Mouse (Mus musculus) forebrain, embryonic 15.5 days (tissue): ENCODE data around the gene Emilin3. TPM values are rescaled to one million over a fixed set of nuclear protein-coding genes. Genes with fewer than 3 reads are reported as not detected.
A peak's percentile ranks its signal among the peaks of the same experiment; 100 is the strongest.

Experiments
- ATAC-seq: fragments of 200-750 bp; cut with Nextera tagmentation; replicated peaks from 2 replicates; pipeline ENCODE4 v1.8.0; 2017; ENCODE audit warnings: mild to moderate bottlenecking, moderate TSS enrichment, moderate library complexity
- H3K27ac ChIP-seq: fragments of 300-500 bp; sonication (generic); replicated peaks from 2 replicates; pipeline ENCODE4 v1.5.1; 2015; ENCODE audit warnings: mild to moderate bottlenecking, inconsistent platforms
- H3K27me3 ChIP-seq: fragments of 300-500 bp; sonication (generic); 2 replicates; pipeline ENCODE4 v1.6.1; 2015; ENCODE audit warnings: inconsistent platforms
- H3K36me3 ChIP-seq: fragments of 300-500 bp; sonication (generic); 2 replicates; pipeline ENCODE4 v1.6.1; 2015; ENCODE audit warnings: mild to moderate bottlenecking, inconsistent platforms
- H3K4me1 ChIP-seq: fragments of 300-500 bp; sonication (generic); 2 replicates; pipeline ENCODE4 v1.6.1; 2015; ENCODE audit warnings: inconsistent platforms
- H3K4me2 ChIP-seq: fragments of 300-500 bp; sonication (generic); replicated peaks from 2 replicates; pipeline ENCODE4 v1.6.1; 2015; ENCODE audit warnings: mild to moderate bottlenecking, inconsistent platforms
- H3K4me3 ChIP-seq: fragments of 300-500 bp; sonication (generic); 2 replicates; pipeline ENCODE4 v1.5.1; 2015; ENCODE audit warnings: mild to moderate bottlenecking, inconsistent platforms
- H3K9ac ChIP-seq: fragments of 300-500 bp; sonication (generic); replicated peaks from 2 replicates; pipeline ENCODE4 v1.6.1; 2015; ENCODE audit warnings: mild to moderate bottlenecking, inconsistent platforms
- H3K9me3 ChIP-seq: fragments of 300-500 bp; sonication (generic); 2 replicates; pipeline ENCODE4 v1.6.1; 2016; ENCODE audit warnings: inconsistent platforms
- WGBS: fragments of 180-500 bp; shearing (Covaris S2); methylation state at CpG from one replicate; pipeline ENCODE4 v1.1.7; 2015; ENCODE audit warnings: mixed read lengths; 5-methylcytosine and 5-hydroxymethylcytosine counted together
- polyA plus RNA-seq: library from polyadenylated mRNA; unstranded; fragments of >200 nt; fragmentation: Nextera tagmentation; extraction: Ambion mirVana; gene quantifications from 2 replicates; pipeline ENCODE4 v1.2.1, GENCODE M21; 2015

Gene Emilin3
- polyA plus RNA-seq, 1 experiment from 2014 or later: 0.34 TPM

DNA sequence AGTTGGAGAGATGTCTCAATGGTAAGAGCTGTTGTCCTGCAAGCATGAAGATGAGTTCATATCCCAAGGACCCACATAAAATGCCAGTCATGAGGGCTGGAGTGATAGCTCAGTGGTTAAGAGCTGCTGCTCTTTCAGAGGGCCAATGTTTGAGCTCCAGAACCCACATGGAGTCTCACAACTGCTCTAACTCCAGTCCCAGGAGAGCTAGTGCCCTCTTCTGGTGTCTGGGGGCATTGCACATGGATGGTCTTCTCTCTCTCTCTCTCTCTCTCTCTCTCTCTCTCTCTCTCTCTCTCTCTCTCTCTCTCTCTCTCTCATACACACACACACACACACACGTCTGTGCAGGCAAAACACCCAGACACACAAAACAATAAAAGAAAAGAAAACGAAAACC lies 27.3 kb downstream of the Emilin3 start:
- Histone ChIP-seq H3K4me2 (no peak overlapping the region), H3K4me1 (peaks cover 14% of the 10 kb centered on the region), H3K27ac (no peak overlapping the region), H3K4me3 (no peak overlapping the region), H3K9me3 (no peaks in the 10 kb centered on the region), H3K36me3 (no peaks in the 10 kb centered on the region), H3K27me3 (0 out of 2 replicates have a peak, but pooled peaks cover 6% of the 10 kb centered on the region), H3K9ac (no peak overlapping the region)
- ATAC-seq: no peak
- 21% methylated on average over 2 of the region's 2 CpGs for WGBS

- ATAC-seq: no peak
- no peak overlapping the region for H3K4me3 ChIP-seq
- H3K9me3 ChIP-seq: no peaks in the 10 kb centered on the region
- peaks cover 14% of the 10 kb centered on the region for H3K4me1 ChIP-seq
- no peaks in the 10 kb centered on the region for H3K36me3 ChIP-seq
- no peak overlapping the region for H3K27ac ChIP-seq
- H3K27me3 ChIP-seq: 0 out of 2 replicates have a peak, but pooled peaks cover 6% of the 10 kb centered on the region
- no peak overlapping the region for H3K9ac ChIP-seq
- no peak overlapping the region for H3K4me2 ChIP-seq
- WGBS: 77% methylated on average over 4 of the region's 4 CpGs
These were observed 28.2 kb downstream of the Emilin3 start for GRCm38 (mm10) chr2:160883912-160884311.

DNA sequence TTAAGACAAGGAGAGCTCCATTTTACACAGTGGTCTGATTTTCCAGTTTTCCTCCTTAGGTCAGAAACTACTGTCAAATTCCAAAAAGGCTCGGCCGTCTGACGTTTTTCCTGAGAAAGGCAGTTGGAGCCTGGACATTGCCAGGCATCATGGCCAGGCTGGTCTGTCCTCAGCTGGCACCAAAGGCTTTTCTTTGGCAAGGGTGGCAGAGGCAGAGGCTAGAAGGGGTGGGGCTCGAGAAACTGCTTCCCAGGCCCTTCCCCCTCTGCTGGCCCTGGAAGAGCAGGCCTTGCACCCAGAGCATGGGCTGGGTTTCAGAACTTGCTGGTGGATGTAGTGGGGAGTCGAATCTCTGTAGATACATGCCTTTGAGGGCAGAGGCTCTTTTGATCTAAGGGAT lies 29.7 kb downstream of the Emilin3 start:
- Histone ChIP-seq H3K4me2 (no peak overlapping the region), H3K9me3 (no peaks in the 10 kb centered on the region), H3K4me1 (peaks cover 5% of the 10 kb centered on the region; the same call in 1 of the 2 replicates), H3K4me3 (no peak overlapping the region), H3K27ac (no peak overlapping the region), H3K36me3 (no peaks in the 10 kb centered on the region), H3K27me3 (no peaks in the 10 kb centered on the region), H3K9ac (no peak overlapping the region)
- ATAC-seq: no peak
- WGBS: 76% methylated on average over 5 of the region's 5 CpGs

GRCm38 (mm10) chr2:160881462-160882101 lies 30.5 kb downstream of the Emilin3 start:
- WGBS: 51% methylated on average over 6 of the region's 6 CpGs
- Histone ChIP-seq H3K36me3 (no peaks in the 10 kb centered on the region), H3K4me2 (no peak overlapping the region), H3K27ac (no peak overlapping the region), H3K4me1 (0 out of 2 replicates have a peak, but pooled peaks cover 3% of the 10 kb centered on the region), H3K9me3 (no peaks in the 10 kb centered on the region), H3K27me3 (no peaks in the 10 kb centered on the region), H3K4me3 (no peak overlapping the region), H3K9ac (no peak overlapping the region)
- no peak for ATAC-seq

- H3K4me1 ChIP-seq: 0 out of 2 replicates have a peak, but pooled peaks cover 3% of the 10 kb centered on the region
- no peaks in the 10 kb centered on the region for H3K36me3 ChIP-seq
- WGBS: 68% methylated on average over 13 of the region's 13 CpGs
- H3K9me3 ChIP-seq: no peaks in the 10 kb centered on the region
- no peaks in the 10 kb centered on the region for H3K27me3 ChIP-seq
- no peak within 1 kb of the TSS for H3K4me3 ChIP-seq
- ATAC-seq: no peak
- H3K4me2 ChIP-seq: no peak within 1 kb of the TSS
- no peak within 1 kb of the TSS for H3K9ac ChIP-seq
- H3K27ac ChIP-seq: no peak within 1 kb of the TSS
These were observed 31.5 kb downstream of the Emilin3 start, which contains the start of gene Lpin3 for GRCm38 (mm10) chr2:160880453-160881195. Lpin3 (plus strand) TSS chr2:160880670.

- no peaks in the 10 kb centered on the region for H3K27me3 ChIP-seq
- ATAC-seq: no peak
- H3K36me3 ChIP-seq: no peaks in the 10 kb centered on the region
- no peaks in the 10 kb centered on the region for H3K9me3 ChIP-seq
- peaks cover 20% of the 10 kb centered on the region for H3K4me1 ChIP-seq
- H3K4me2 ChIP-seq: no peak overlapping the region
- H3K27ac ChIP-seq: no peak overlapping the region
- WGBS: 88% methylated on average over 4 of the region's 4 CpGs
- no peak overlapping the region for H3K9ac ChIP-seq
- H3K4me3 ChIP-seq: no peak overlapping the region
These were observed 36.0 kb downstream of the Emilin3 start for GRCm38 (mm10) chr2:160876115-160876514.

DNA sequence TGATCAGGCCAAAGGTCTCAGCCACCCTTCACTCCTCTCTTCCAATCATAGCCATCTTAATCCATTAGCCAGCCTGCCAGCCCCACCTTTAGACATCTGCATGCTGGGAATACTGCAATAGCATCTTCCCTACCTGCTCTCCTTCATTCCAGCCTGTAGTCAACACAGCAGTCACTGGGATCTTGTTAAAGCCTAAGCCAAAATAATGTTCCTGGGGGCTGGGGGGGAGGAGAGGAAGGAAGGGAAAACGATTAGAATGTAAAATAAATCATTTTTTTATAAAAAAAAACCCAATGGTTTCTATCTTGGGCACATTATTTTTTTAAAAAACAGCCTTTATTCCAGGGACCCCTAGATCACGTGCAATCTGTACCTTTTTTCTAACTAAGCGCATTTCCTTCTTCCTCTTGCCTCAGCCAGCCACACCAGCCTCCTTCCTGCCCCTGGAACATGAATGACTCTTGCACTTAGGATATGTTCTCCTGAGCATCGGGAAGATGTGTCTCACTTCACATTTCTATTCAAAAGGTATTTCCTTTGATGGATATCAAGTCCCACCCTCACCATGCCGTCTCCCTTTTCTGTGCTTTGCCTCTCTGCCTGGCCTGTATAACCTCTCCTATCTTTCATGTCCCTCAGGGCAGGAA lies 37.8 kb downstream of the Emilin3 start:
- Histone ChIP-seq H3K9me3 (no peaks in the 10 kb centered on the region), H3K4me2 (no peak overlapping the region), H3K36me3 (no peaks in the 10 kb centered on the region), H3K27me3 (no peaks in the 10 kb centered on the region), H3K4me3 (no peak overlapping the region), H3K27ac (no peak overlapping the region), H3K9ac (no peak overlapping the region), H3K4me1 (peaks cover 17% of the 10 kb centered on the region)
- WGBS: 88% methylated on average over 5 of the region's 5 CpGs
- ATAC-seq: no peak

GRCm38 (mm10) chr2:160872890-160873382 lies 39.2 kb downstream of the Emilin3 start, which contains the start of gene Zhx3:
Zhx3 (minus strand) TSS chr2:160872998.
- peak within 1 kb of the TSS; percentile 99 for H3K27ac ChIP-seq
- peak; percentile 98 for ATAC-seq
- H3K4me2 ChIP-seq: peak within 1 kb of the TSS; percentile 71
- no peaks in the 10 kb centered on the region for H3K27me3 ChIP-seq
- WGBS: under 1% methylated on average over 48 of the region's 48 CpGs
- H3K4me1 ChIP-seq: peaks cover 17% of the 10 kb centered on the region
- H3K4me3 ChIP-seq: peak within 1 kb of the TSS; percentile 87
- no peaks in the 10 kb centered on the region for H3K9me3 ChIP-seq
- no peaks in the 10 kb centered on the region for H3K36me3 ChIP-seq
- peak within 1 kb of the TSS; percentile 97 for H3K9ac ChIP-seq

- Histone ChIP-seq H3K9me3 (no peaks in the 10 kb centered on the region), H3K9ac (peak overlapping the region; percentile 97), H3K4me1 (peaks cover 17% of the 10 kb centered on the region), H3K27ac (peak overlapping the region; percentile 99), H3K27me3 (no peaks in the 10 kb centered on the region), H3K36me3 (no peaks in the 10 kb centered on the region), H3K4me3 (peak overlapping the region; percentile 87), H3K4me2 (peak overlapping the region; percentile 71)
- peak; percentile 91 for ATAC-seq
- under 1% methylated on average over 46 of the region's 47 CpGs for WGBS
These were observed 39.7 kb downstream of the Emilin3 start for GRCm38 (mm10) chr2:160872395-160872794.

DNA sequence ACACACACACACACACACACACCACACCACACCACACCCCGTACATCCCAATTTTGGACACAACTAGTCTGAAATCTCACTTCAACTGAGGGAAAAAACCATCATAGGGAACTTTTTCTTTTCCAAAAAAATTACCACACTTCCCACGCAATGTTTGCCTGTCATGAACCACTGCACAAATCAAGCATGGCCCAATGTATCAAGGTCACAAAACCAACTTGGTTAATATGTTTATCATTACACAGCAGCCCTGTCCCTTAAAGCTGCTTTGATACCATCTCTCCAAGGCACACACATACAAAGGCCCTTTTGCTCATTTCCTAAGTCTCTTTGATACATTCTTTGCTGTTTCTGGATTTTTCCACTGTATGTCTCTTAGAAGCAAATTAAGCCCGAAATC lies 40.8 kb downstream of the Emilin3 start:
- Histone ChIP-seq H3K27ac (no peak overlapping the region), H3K4me1 (peaks cover 17% of the 10 kb centered on the region), H3K4me2 (peak overlapping the region; percentile 27), H3K36me3 (no peaks in the 10 kb centered on the region), H3K4me3 (peak overlapping the region; percentile 20), H3K9me3 (no peaks in the 10 kb centered on the region), H3K9ac (peak overlapping the region; percentile 15; the same call in 1 of the 2 replicates), H3K27me3 (no peaks in the 10 kb centered on the region)
- ATAC-seq: no peak
- WGBS: 74% methylated on average over 3 of the region's 3 CpGs

- Histone ChIP-seq H3K4me1 (peaks cover 19% of the 10 kb centered on the region), H3K9ac (no peak overlapping the region), H3K9me3 (no peaks in the 10 kb centered on the region), H3K36me3 (no peaks in the 10 kb centered on the region), H3K27ac (no peak overlapping the region), H3K4me2 (no peak overlapping the region), H3K4me3 (no peak overlapping the region), H3K27me3 (no peaks in the 10 kb centered on the region)
- no peak for ATAC-seq
- 74% methylated on average over 3 of the region's 3 CpGs for WGBS
These were observed 42.7 kb downstream of the Emilin3 start for GRCm38 (mm10) chr2:160869446-160869845.

DNA sequence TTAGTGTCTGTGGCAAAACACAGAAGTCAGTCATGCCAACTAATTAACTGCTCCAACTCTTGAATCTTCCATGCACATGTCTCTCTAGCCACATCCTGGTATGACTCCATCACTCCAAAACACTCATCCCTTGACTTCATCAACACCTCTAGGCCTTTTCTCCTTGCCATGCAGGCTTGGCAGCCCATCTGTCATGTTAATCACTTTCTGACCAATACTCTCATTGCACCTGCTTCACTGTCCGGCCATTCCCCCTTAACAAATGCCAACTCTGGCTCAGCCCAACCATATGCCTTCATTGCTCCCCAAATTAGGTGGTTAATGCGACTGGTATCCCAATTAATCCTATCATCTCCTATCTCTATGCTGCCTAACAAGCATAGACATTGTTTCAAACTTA lies 46.9 kb downstream of the Emilin3 start:
- Histone ChIP-seq H3K9me3 (no peaks in the 10 kb centered on the region), H3K27me3 (no peaks in the 10 kb centered on the region), H3K4me2 (no peak overlapping the region), H3K4me1 (peaks cover 2% of the 10 kb centered on the region; the same call in 1 of the 2 replicates), H3K9ac (no peak overlapping the region), H3K27ac (no peak overlapping the region), H3K36me3 (no peaks in the 10 kb centered on the region), H3K4me3 (no peak overlapping the region)
- WGBS: 45% methylated on average over 2 of the region's 2 CpGs
- no peak for ATAC-seq
